Mouse (Mus musculus): ENCODE measurements around the gene Ptov1.

The Ptov1 gene

GRCm38 (mm10) chr7:44840426-44840825, 29.2 kb downstream of the Ptov1 start:
- DNase-seq (ENCODE audit: low read depth, low spot score) = no peak

GRCm38 (mm10) chr7:44839491-44840191, 29.9 kb downstream of the Ptov1 start:
- peak; percentile 31 for DNase-seq (ENCODE audit: low read depth, low spot score)

GRCm38 (mm10) chr7:44839171-44839490, 30.5 kb downstream of the Ptov1 start:
- DNase-seq (ENCODE audit: low read depth, low spot score) = no peak

- DNase-seq (ENCODE audit: low read depth, low spot score) = no peak
These were observed 31.5 kb downstream of the Ptov1 start for GRCm38 (mm10) chr7:44838073-44838472.

GRCm38 (mm10) chr7:44836423-44837053, 33.0 kb downstream of the Ptov1 start:
- DNase-seq (ENCODE audit: low read depth, low spot score) = no peak

- DNase-seq (ENCODE audit: low read depth, low spot score) = no peak
These were observed 33.6 kb downstream of the Ptov1 start for GRCm38 (mm10) chr7:44836016-44836404.

GRCm38 (mm10) chr7:44835373-44836015, 34.1 kb downstream of the Ptov1 start:
- no peak for DNase-seq (ENCODE audit: low read depth, low spot score)

GRCm38 (mm10) chr7:44832763-44833162, 36.8 kb downstream of the Ptov1 start:
- no peak for DNase-seq (ENCODE audit: low read depth, low spot score)

- DNase-seq (ENCODE audit: low read depth, low spot score) = no peak
These were observed 40.9 kb downstream of the Ptov1 start for GRCm38 (mm10) chr7:44828706-44829105.

- DNase-seq (ENCODE audit: low read depth, low spot score) = no peak
These were observed 42.8 kb downstream of the Ptov1 start for GRCm38 (mm10) chr7:44826771-44827170.

- DNase-seq (ENCODE audit: low read depth, low spot score) = peak; percentile 73
These were observed 44.7 kb downstream of the Ptov1 start for GRCm38 (mm10) chr7:44824872-44825271.

GRCm38 (mm10) chr7:44823409-44823808, 46.2 kb downstream of the Ptov1 start:
- DNase-seq (ENCODE audit: low read depth, low spot score) = no peak

- no peak for DNase-seq (ENCODE audit: low read depth, low spot score)
These were observed 47.7 kb downstream of the Ptov1 start for GRCm38 (mm10) chr7:44821666-44822448.

GRCm38 (mm10) chr7:44820525-44820924, 49.1 kb downstream of the Ptov1 start:
- DNase-seq (ENCODE audit: low read depth, low spot score) = no peak

GRCm38 (mm10) chr7:44819863-44820262, 49.7 kb downstream of the Ptov1 start:
- DNase-seq (ENCODE audit: low read depth, low spot score) = no peak

- no peak for DNase-seq (ENCODE audit: low read depth, low spot score)
These were observed 50.2 kb downstream of the Ptov1 start for GRCm38 (mm10) chr7:44819391-44819790.

- no peak for DNase-seq (ENCODE audit: low read depth, low spot score)
These were observed 50.8 kb downstream of the Ptov1 start for GRCm38 (mm10) chr7:44818751-44819235.

- DNase-seq (ENCODE audit: low read depth, low spot score) = no peak
These were observed 51.4 kb downstream of the Ptov1 start for GRCm38 (mm10) chr7:44818164-44818563.

- DNase-seq (ENCODE audit: low read depth, low spot score) = no peak
These were observed 52.1 kb downstream of the Ptov1 start for GRCm38 (mm10) chr7:44817441-44817840.

- DNase-seq (ENCODE audit: low read depth, low spot score) = peak; percentile 46
These were observed 53.0 kb downstream of the Ptov1 start, which contains the start of gene Atf5 for GRCm38 (mm10) chr7:44816470-44817021. TSS of gene Atf5 (minus strand) at chr7:44816658.

- peak; percentile 100 for DNase-seq (ENCODE audit: low read depth, low spot score)
These were observed 53.7 kb downstream of the Ptov1 start, which contains the start of the genes Nup62 and Il4i1 for GRCm38 (mm10) chr7:44815721-44816469. TSS of gene Nup62 (plus strand) at chr7:44816088. TSS of gene Il4i1 (plus strand) at chr7:44816387.

Measured in forelimb bud, embryonic 11.5 days (tissue).